Mouse (Mus musculus) kidney, adult 2 months (tissue): ENCODE measurements around the gene Lrmda.
A peak's percentile ranks its signal among the peaks of the same experiment; 100 is the strongest.

Experiments used
- CTCF ChIP-seq: fragments of 200-500 bp; conservative IDR thresholded peaks from 2 replicates; pipeline ENCODE4 v1.5.1; 2011; ENCODE audit warnings: low read depth, mild to moderate bottlenecking, control low read depth, low read length, moderate library complexity, mixed read lengths; ENCODE audit not compliant: insufficient read depth, insufficient read length
- POLR2A ChIP-seq: fragments of 200-500 bp; IDR thresholded peaks from one replicate; pipeline ENCODE4 v1.6.1; 2011; ENCODE audit warnings: low read depth, low read length, control low read depth

GRCm38 (mm10) chr14:21989291-21989913 lies 30.1 kb upstream of the Lrmda start, which contains the start of gene Zfp503:
- TF ChIP-seq CTCF (no peak; the same call in 1 of the 2 replicates), POLR2A (peak; percentile 74)
